Mouse (Mus musculus): ENCODE results near the gene Cd24a.

DNA sequence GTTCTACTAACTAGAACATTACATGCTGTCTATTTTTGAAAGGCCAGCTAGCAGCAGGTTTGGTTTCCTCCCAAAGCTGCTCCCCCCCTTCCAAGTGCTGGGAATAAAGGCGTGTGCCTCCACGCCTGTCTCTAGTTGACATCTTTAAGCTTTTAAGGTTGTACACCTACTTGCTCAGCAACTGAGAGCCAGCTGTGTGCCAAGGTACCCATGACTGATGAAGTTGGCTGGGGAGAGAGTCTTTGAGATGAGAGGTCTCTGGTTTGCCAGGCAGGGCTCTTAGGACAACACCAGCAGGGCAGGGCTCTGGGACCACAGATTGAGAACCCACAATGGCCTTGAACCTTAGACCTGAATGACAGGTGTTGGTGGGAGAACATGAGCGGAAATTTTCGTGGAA, 6.5 kb downstream of the Cd24a start:
- TF ChIP-seq CTCF (IDR thresholded peaks at IDR 0.05; ENCODE audit: borderline replicate concordance, extremely low read depth, insufficient read depth, insufficient read length) (no peak), POLR2A (IDR thresholded peaks at IDR 0.05; ENCODE audit: borderline replicate concordance, extremely low read depth, insufficient read depth, insufficient read length, poor library complexity, severe bottlenecking) (no peak)
